Mouse (Mus musculus) intestine, embryonic 16.5 days (tissue): ENCODE data around the gene Cdt1. TPM values are rescaled to one million over a fixed set of nuclear protein-coding genes. Genes with fewer than 3 reads are reported as not detected.
A peak's percentile ranks its signal among the peaks of the same experiment; 100 is the strongest.

Experiments
- ATAC-seq: fragments of 200-750 bp; cut with Nextera tagmentation; 2 replicates; pipeline ENCODE4 v1.8.0; 2017; ENCODE audit warnings: moderate TSS enrichment, moderate library complexity
- H3K27ac ChIP-seq: fragments of 300-500 bp; sonication (generic); 2 replicates; pipeline ENCODE4 v1.5.1; 2014; ENCODE audit warnings: mild to moderate bottlenecking, low read length
- H3K27me3 ChIP-seq: fragments of 300-500 bp; sonication (generic); replicated peaks from 2 replicates; pipeline ENCODE4 v1.6.1; 2014; ENCODE audit warnings: low read length, control low read depth, mixed read lengths; ENCODE audit not compliant: control insufficient read depth, insufficient read depth
- H3K36me3 ChIP-seq: fragments of 300-500 bp; sonication (generic); 2 replicates; pipeline ENCODE4 v1.6.1; 2014; ENCODE audit warnings: low read length, control low read depth; ENCODE audit not compliant: control insufficient read depth, insufficient read depth
- H3K4me1 ChIP-seq: fragments of 300-500 bp; sonication (generic); 2 replicates; pipeline ENCODE4 v1.6.1; 2014; ENCODE audit warnings: low read length, control low read depth, mixed read lengths; ENCODE audit not compliant: control insufficient read depth, insufficient read depth
- H3K4me2 ChIP-seq: fragments of 300-500 bp; sonication (generic); 2 replicates; pipeline ENCODE4 v1.6.1; 2014; ENCODE audit warnings: low read depth, low read length, control low read depth
- H3K4me3 ChIP-seq: fragments of 300-500 bp; sonication (generic); 2 replicates; pipeline ENCODE4 v1.5.1; 2014; ENCODE audit warnings: mild to moderate bottlenecking, low read length
- H3K9ac ChIP-seq: fragments of 300-500 bp; sonication (generic); 2 replicates; pipeline ENCODE4 v1.6.1; 2014; ENCODE audit warnings: low read depth, low read length
- H3K9me3 ChIP-seq: fragments of 300-500 bp; sonication (generic); 2 replicates; pipeline ENCODE4 v1.6.1; 2016; ENCODE audit warnings: low read length, control low read depth; ENCODE audit not compliant: control insufficient read depth
- WGBS: fragments of 180-500 bp; shearing (Covaris S2); extraction: QIAGEN DNeasy Blood & Tissue Kit; methylation state at CpG from one replicate; pipeline ENCODE4 v1.1.7; 2014; 5-methylcytosine and 5-hydroxymethylcytosine counted together
- polyA plus RNA-seq: library from polyadenylated mRNA; unstranded; fragments of >200 nt; fragmentation: Nextera tagmentation; extraction: Ambion mirVana; gene quantifications from 2 replicates; pipeline ENCODE4 v1.2.1, GENCODE M21; 2015

The Cdt1 gene
- polyA plus RNA-seq, 1 experiment from 2014 or later = 40.0 TPM

DNA sequence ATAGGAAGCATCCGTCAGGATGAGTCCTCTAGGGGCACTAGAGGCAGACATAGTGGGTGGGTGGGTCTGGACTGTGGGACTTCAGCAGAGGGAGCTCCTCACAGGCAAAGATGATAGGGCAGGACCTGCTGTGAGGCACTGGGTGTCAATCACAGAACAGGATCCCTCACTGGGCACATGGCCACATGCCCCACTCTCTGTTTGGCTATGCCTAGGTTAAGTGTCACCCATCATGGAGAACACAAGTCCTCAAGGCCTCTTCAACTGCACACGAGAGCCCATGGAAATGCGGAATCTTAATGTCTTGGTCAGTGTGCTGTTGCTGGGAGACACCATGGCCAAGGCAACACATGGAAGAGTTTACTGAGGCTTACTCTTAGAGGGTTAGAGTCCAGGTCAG is 39.9 kb upstream of the Cdt1 start:
- Histone ChIP-seq H3K36me3 (no peaks in the 10 kb centered on the region), H3K4me1 (peaks cover 47% of the 10 kb centered on the region), H3K27ac (no peak overlapping the region), H3K27me3 (no peaks in the 10 kb centered on the region), H3K9me3 (no peaks in the 10 kb centered on the region), H3K4me2 (no peak overlapping the region), H3K9ac (no peak overlapping the region), H3K4me3 (no peak overlapping the region)
- WGBS = 91% methylated on average over 3 of the region's 3 CpGs
- no peak for ATAC-seq

DNA sequence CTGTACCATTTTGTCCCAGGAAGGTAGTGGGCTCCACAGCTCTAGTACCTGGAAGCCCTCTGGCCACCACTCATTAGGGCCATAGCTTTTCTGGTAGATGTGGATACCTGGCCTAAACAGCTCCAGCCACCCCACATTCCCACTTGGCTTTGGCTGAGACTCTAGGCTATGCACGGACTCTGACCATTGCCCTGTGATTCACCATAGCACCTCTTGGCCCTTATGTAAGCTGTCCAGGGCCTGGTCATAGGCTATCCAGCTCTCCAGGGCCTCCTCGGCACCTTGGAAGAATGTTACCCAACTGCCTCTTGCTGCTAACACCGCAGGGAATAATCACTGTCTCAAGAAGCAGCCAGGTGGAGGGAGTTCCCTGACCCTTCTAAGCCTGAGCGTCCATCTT is 38.7 kb upstream of the Cdt1 start:
- Histone ChIP-seq H3K9me3 (no peaks in the 10 kb centered on the region), H3K27ac (no peak overlapping the region), H3K4me1 (peaks cover 36% of the 10 kb centered on the region), H3K36me3 (no peaks in the 10 kb centered on the region), H3K27me3 (no peaks in the 10 kb centered on the region), H3K4me3 (no peak overlapping the region), H3K4me2 (no peak overlapping the region), H3K9ac (no peak overlapping the region)
- ATAC-seq = no peak
- 88% methylated on average over 4 of the region's 4 CpGs for WGBS

DNA sequence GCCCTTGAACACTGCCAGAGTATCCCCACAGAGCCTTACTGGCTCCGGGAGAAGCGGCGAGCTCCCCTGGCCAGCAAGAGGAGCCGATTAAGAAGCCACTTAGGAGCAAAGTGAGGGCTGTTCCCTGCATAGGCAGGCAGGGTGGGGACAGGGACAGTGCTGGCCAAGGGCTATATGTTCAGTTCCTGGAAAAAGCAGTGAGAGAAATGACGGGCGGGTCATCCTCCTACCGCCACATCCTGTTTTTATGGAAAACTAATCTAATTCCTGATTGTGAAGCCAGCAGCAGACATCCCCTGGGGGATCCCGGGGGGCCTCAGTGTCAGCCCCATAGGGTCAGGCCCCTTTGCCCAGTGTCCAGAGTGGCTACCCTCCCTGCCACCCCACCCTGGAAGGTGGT is 36.5 kb upstream of the Cdt1 start:
- Histone ChIP-seq H3K4me3 (no peak overlapping the region), H3K9me3 (no peaks in the 10 kb centered on the region), H3K9ac (peak overlapping the region; percentile 29; the same call in 1 of the 2 replicates), H3K27ac (peak overlapping the region; percentile 46), H3K36me3 (no peaks in the 10 kb centered on the region), H3K27me3 (no peaks in the 10 kb centered on the region), H3K4me1 (peaks cover 21% of the 10 kb centered on the region), H3K4me2 (no peak overlapping the region)
- ATAC-seq = no peak
- 80% methylated on average over 8 of the region's 8 CpGs for WGBS

DNA sequence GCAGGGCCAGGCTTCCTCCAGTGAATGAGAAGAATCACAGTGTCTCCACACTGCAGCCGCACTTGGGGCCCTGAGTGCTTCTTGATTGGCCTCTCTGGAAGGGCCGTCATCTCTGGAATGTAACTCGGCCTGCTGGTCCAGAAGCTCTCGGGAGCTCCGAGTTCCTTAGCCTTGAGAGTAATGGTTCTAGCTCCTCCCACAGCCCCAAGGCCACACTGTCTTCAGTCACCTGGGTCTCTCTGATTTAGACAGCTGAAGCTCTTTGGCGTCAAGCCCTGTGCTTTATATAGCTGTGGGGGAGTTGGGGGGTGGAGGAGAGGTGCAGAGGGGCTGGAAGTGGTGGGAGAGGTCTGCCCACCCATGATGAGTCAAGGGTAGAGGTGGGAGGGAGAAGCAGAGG is 30.8 kb upstream of the Cdt1 start:
- Histone ChIP-seq H3K36me3 (no peaks in the 10 kb centered on the region), H3K9me3 (no peaks in the 10 kb centered on the region), H3K27me3 (no peaks in the 10 kb centered on the region), H3K9ac (peak overlapping the region; percentile 30; the same call in 1 of the 2 replicates), H3K4me1 (peaks cover 24% of the 10 kb centered on the region), H3K4me2 (0 out of 2 replicates have a peak overlapping the region, but pooled peaks have one; percentile 17), H3K4me3 (no peak overlapping the region), H3K27ac (peak overlapping the region; percentile 90)
- peak; percentile 90 for ATAC-seq
- WGBS = 15% methylated on average over 6 of the region's 6 CpGs

DNA sequence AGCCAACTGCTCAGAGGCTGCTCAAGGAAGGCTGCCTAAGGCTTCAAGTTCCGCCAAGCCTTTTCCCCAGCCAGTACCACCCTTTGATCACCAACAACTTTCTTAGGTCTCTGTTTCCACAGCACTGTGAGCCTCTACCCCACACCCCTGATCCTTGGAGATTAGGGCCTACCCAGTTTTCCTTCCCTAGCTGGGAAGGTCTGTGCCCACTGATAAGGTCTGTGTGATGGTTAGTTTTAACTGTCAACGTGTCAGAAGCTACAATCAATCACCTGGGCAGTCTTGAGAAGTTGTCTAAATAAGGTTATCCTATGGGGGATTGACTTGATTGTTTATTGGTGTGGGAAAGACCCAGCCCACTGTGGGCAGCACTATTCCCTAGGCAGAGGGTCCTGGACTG is 30.0 kb upstream of the Cdt1 start:
- H3K27ac ChIP-seq = peak overlapping the region; percentile 90
- WGBS = 63% methylated on average over 2 of the region's 2 CpGs
- H3K27me3 ChIP-seq = no peaks in the 10 kb centered on the region
- no peaks in the 10 kb centered on the region for H3K9me3 ChIP-seq
- H3K36me3 ChIP-seq = no peaks in the 10 kb centered on the region
- no peak overlapping the region for H3K4me2 ChIP-seq
- H3K9ac ChIP-seq = 0 out of 2 replicates have a peak overlapping the region, but pooled peaks have one; percentile 30
- ATAC-seq = peak; percentile 23; the same call in 1 of the 2 replicates
- no peak overlapping the region for H3K4me3 ChIP-seq
- H3K4me1 ChIP-seq = peaks cover 24% of the 10 kb centered on the region

DNA sequence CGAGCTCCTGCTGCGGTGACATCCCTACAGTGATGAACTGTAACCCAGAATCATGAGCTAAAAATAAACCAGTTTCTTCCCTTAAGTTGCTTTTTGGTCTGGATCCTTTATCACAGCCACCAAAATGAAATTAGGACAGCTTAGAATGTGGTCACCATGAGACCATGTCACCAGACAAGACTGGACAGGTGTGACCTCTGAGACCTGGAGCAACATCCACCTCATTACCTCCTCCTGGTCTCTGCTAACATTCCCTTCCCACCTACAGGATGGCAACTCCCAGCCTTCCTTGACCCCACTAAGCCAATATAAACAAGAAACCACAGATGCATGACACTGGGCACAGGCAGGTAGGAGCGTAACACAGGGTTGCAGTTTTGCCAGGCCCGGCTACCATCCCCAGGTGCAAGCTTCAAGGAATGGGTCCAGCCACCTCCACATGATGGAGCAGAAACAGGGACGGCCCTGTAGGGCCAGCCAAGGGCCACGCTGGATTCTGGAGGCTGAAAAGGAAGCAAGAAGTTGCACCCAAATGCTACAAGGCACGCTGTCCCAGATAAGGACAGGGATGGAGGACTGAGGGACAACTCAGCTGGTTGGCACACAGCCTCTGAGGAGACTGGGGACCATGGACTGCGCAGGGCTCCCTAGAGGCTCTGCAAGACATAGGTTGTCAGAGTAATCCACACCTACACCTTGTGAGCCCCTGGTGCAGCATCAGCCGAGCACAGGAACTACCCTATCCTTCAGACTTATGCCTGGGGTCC is 29.3 kb upstream of the Cdt1 start:
- Histone ChIP-seq H3K4me2 (no peak overlapping the region), H3K9me3 (no peaks in the 10 kb centered on the region), H3K27ac (no peak overlapping the region), H3K9ac (no peak overlapping the region), H3K4me3 (no peak overlapping the region), H3K27me3 (no peaks in the 10 kb centered on the region), H3K4me1 (peaks cover 24% of the 10 kb centered on the region), H3K36me3 (no peaks in the 10 kb centered on the region)
- ATAC-seq = no peak
- WGBS = 93% methylated on average over 9 of the region's 9 CpGs

DNA sequence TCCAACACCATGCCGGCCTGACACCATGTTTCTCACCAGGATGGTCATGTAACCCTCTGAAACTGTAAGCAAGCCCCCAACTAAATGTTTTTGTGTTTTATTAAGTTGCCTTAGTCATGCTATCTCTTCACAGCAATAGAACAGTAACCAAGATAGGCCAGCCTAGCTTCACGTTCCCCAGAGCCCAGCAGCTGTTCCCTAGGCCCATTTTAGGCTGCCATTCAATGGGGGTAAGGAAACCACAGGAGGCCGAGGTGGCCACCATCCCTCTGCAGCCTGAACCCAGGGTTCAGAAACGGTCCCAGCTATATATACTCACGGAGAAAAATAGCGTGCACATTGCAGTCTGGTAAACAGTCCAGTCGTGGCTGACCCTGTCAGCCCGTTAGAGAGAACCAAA is 23.7 kb upstream of the Cdt1 start:
- H3K9ac ChIP-seq = no peak overlapping the region
- WGBS = 89% methylated on average over 8 of the region's 8 CpGs
- no peaks in the 10 kb centered on the region for H3K27me3 ChIP-seq
- peaks cover 29% of the 10 kb centered on the region for H3K4me1 ChIP-seq
- no peak overlapping the region for H3K4me2 ChIP-seq
- H3K27ac ChIP-seq = no peak overlapping the region
- H3K36me3 ChIP-seq = no peaks in the 10 kb centered on the region
- no peak overlapping the region for H3K4me3 ChIP-seq
- H3K9me3 ChIP-seq = no peaks in the 10 kb centered on the region
- no peak for ATAC-seq

DNA sequence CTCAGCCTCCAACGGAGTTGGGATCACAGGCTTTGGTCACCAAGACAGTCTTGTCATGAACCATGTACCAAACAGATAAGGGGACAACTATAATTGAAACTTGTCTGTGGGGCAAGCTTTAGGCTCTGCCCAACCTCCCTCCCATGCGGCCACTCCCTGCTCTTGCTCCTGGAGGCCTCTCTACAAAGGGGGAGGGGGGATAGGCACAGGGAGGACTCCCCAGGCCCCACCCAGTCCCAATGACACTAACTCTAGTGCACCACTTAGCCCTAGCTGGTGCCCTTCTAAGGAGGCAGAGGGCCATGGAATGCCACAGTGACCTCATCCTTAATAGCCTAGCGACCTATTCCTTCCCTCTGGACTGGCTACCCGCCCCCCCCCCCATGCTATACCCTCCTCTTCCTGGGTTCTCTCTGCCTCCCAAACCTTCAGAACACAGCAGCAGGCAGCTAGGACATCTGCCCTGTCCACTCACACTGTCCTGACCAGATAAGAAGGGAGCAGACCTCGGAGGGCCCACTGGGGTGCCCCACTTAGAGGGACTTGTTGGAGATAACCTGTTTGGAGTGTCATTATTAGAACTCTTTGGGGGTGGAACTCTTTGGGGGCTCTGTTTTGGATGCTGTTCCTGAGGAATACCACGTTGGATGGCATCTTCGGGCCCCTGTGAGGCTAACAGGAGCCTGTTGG is 21.6 kb upstream of the Cdt1 start:
- H3K4me3 ChIP-seq = no peak overlapping the region
- peak overlapping the region; percentile 62 for H3K9ac ChIP-seq
- WGBS = 77% methylated on average over 6 of the region's 7 CpGs
- H3K4me2 ChIP-seq = no peak overlapping the region
- H3K27ac ChIP-seq = no peak overlapping the region; the same call in 1 of the 2 replicates
- peak; percentile 52 for ATAC-seq
- H3K9me3 ChIP-seq = no peaks in the 10 kb centered on the region
- H3K4me1 ChIP-seq = peaks cover 39% of the 10 kb centered on the region
- no peaks in the 10 kb centered on the region for H3K27me3 ChIP-seq
- no peaks in the 10 kb centered on the region for H3K36me3 ChIP-seq

DNA sequence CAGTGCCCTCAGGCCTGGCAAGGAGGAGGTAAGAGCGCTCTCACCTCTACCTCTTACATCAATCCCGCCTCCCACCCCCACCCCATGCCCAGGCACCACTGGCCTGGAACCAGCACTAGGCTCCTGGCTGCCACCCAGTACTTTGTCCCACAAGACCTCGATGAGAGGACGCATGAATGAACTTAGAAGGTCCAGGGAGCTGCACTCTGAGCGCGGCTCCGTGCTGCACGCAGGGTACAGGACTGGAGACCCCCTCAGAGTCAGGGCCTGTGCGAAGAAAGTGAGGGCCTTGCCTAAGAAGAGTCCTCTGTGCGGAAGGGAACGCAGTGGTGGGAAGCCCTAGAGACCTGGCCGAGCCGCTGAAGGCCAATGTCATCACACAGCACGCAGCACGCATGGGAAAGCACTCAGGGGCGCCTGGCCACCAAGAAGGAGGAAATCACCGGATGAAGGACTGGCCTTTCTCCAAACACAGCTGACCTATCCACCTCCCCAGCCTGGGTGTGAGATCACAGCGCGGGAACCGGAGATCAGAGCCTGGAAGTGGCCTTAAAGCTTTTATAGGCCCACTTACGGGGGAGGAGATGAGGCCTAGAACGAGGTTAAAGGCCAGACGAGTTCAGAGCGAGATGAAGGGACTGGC is 20.9 kb upstream of the Cdt1 start:
- peak overlapping the region; percentile 4; the same call in 1 of the 2 replicates for H3K4me3 ChIP-seq
- no peaks in the 10 kb centered on the region for H3K36me3 ChIP-seq
- H3K9ac ChIP-seq = peak overlapping the region; percentile 62
- ATAC-seq = no peak
- WGBS = 49% methylated on average over 24 of the region's 24 CpGs
- H3K4me1 ChIP-seq = peaks cover 39% of the 10 kb centered on the region
- H3K9me3 ChIP-seq = no peaks in the 10 kb centered on the region
- peak overlapping the region; percentile 57 for H3K27ac ChIP-seq
- peak overlapping the region; percentile 30 for H3K4me2 ChIP-seq
- H3K27me3 ChIP-seq = no peaks in the 10 kb centered on the region
